Mouse (Mus musculus): ENCODE results near the gene Traf7. TPM values are rescaled to one million over a fixed set of nuclear protein-coding genes. Genes with fewer than 3 reads are reported as not detected.
A peak's percentile ranks its signal among the peaks of the same experiment; 100 is the strongest.

Traf7 gene
- total and polyA plus RNA-seq, 3 experiments, result 109 to 176 (median 122) TPM

DNA sequence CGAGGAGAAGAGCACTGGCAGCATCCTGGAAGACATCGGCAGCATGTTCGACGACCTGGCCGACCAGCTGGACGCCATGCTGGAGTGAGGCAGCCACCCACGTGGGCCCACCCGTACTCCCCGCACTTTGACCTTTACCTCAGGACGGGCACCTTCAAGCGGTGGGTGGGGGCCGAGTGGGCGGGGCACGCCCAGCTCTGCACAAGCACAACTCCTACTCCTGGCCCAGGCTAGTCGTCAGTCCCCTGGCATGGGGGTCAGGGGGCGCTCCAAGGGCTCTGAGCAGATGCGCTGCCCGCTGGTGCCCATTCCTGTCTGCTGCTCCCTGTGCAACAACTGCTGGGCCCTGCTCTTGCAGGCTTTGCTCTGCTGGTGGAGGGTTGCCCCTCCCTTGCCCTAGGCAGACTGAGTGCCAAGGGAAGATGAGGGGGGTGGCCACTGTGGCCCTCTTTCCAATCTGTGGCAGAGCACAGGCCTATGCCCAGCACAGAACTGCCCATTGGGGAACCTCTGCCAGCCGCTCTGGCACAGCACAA lies 20.5 kb downstream of the Traf7 start:
- no peaks in the 10 kb centered on the region for H3K79me2 ChIP-seq (replicated peaks; ENCODE audit: control insufficient read depth, extremely low read depth, insufficient read depth, poor library complexity, severe bottlenecking)
- H3K27ac ChIP-seq (ENCODE audit: insufficient read depth, low read depth), result no peak overlapping the region
- no peak overlapping the region for H3K9ac ChIP-seq (ENCODE audit: insufficient read depth, low read depth)
- H3K9me3 ChIP-seq (replicated peaks; ENCODE audit: low read length), result no peaks in the 10 kb centered on the region
- H3K4me1 ChIP-seq (ENCODE audit: control insufficient read depth in 1 of 2, insufficient read depth in 2 of 2), result no peaks in the 10 kb centered on the region
- DNase-seq (ENCODE audit: extremely low read depth), result no peak
- in situ Hi-C loops (cut with MboI; ENCODE audit: low pct_ligation_motif_present, low pct_unique_long_range_greater_than_20kb, low sequenced_read_pairs) (no loop called here), dilution Hi-C loops (cut with MboI; ENCODE audit: extremely low pct_ligation_motif_present, extremely low pct_unique_long_range_greater_than_20kb, low sequenced_read_pairs) (no loop called here)
- peaks cover 71 to 93% of the 10 kb centered on the region in 2 experiments for H3K36me3 ChIP-seq (replicated peaks in 1 of 2; ENCODE audit: control insufficient read depth in 1 of 2, insufficient read depth in 1 of 2, low read length in 1 of 2)
- no peak overlapping the region for H3K4me3 ChIP-seq (replicated peaks in 1 of 3; ENCODE audit: low read depth in 2 of 3, low read length in 2 of 3, poor library complexity in 1 of 3)
- no peak overlapping the region for H3K4me2 ChIP-seq (ENCODE audit: insufficient read depth, low read depth, poor library complexity, severe bottlenecking)
- TF ChIP-seq MEF2A (IDR thresholded peaks at IDR 0.05; ENCODE audit: borderline replicate concordance, low read depth, low read length) (no peak), USF1 (IDR thresholded peaks at IDR 0.05; ENCODE audit: low read depth, low read length) (no peak), TCF12 (IDR thresholded peaks at IDR 0.05; ENCODE audit: low read depth, low read length) (no peak), JUN (IDR thresholded peaks at IDR 0.05; ENCODE audit: insufficient read depth, low read depth, low read length) (no peak), POLR2A (IDR thresholded peaks at IDR 0.05; ENCODE audit: low read depth, low read length) (0 out of 2 replicates have a peak, but pooled peaks have one; percentile 2)
- H3K27me3 ChIP-seq (replicated peaks), result no peaks in the 10 kb centered on the region

DNA sequence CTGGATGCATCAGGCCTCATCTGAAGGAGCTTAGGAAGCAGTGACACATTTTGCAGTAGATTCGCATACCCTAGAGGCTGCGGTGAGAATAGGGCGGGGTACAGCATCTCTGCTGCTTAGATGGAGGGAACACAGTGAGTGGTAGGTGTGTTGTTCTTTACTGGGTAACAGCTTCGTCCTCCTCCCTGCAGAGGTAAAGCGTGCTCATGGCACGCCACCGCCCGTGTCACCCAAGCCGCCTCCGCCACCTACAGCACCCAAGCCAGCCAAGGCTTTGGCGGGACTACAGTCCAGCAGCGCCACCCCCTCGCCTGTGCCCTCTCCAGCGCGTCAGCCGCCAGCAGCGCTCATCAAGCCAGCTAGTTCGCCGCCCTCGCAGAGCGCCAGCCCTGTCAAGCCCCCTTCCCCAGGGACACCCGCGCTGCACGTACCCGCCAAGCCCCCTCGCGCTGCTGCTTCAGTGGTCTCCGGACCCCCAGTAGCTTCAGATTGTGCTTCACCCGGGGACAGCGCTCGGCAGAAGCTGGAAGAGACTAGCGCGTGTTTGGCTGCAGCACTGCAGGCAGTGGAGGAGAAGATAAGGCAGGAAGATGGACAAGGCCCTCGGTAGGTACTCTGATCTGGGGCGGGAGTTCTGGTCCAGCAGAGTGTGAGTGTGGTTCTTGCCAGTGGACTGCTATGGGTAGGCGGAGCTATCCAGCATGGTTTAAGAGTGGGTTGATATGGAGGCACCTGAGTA lies 21.2 kb downstream of the Traf7 start:
- dilution Hi-C loops (cut with MboI; ENCODE audit: extremely low pct_ligation_motif_present, extremely low pct_unique_long_range_greater_than_20kb, low sequenced_read_pairs), result no loop called here
- TF ChIP-seq POLR2A (IDR thresholded peaks at IDR 0.05; ENCODE audit: low read depth, low read length), result 0 out of 2 replicates have a peak, but pooled peaks have one; percentile 6
- TF ChIP-seq TBP (conservative IDR thresholded peaks at IDR 0.05; ENCODE audit: low read depth, low read length), result no peak
- H3K27me3 ChIP-seq (replicated peaks), result no peaks in the 10 kb centered on the region

DNA sequence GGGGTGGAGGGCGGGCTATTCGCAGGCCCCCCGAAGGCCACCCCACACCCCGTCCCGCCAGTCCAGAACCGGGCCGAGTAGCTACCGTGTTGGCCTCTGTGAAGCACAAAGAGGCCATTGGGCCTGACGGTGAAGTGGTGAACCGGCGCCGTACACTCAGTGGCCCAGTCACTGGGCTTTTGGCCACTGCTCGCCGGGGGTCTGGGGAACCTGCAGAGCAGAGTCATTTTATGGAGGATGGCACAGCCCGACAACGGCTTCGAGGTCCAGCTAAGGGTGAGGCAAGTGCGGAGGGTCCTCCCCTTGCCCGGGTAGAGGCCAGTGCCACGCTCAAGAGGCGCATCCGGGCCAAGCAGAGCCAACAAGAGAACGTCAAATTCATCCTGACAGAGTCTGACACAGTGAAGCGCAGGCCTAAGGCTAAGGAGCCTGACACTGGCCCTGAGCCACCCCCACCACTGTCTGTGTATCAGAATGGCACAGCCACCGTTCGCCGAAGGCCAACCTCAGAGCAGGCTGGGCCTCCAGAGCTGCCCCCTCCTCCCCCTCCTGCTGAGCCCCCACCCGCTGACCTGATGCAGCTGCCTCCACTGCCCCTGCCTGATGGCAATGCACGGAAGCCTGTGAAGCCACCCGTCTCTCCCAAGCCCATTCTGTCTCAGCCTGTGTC lies 22.3 kb downstream of the Traf7 start:
- Histone ChIP-seq H3K36me3 (replicated peaks in 1 of 2; ENCODE audit: control insufficient read depth in 1 of 2, insufficient read depth in 1 of 2, low read length in 1 of 2) (peaks cover 54 to 76% of the 10 kb centered on the region in 2 experiments), H3K4me1 (ENCODE audit: control insufficient read depth in 1 of 2, insufficient read depth in 2 of 2) (no peaks in the 10 kb centered on the region), H3K4me3 (replicated peaks in 1 of 3; ENCODE audit: low read depth in 2 of 3, low read length in 2 of 3, poor library complexity in 1 of 3) (no peak overlapping the region), H3K9me3 (replicated peaks; ENCODE audit: low read length) (no peaks in the 10 kb centered on the region), H3K79me2 (replicated peaks; ENCODE audit: control insufficient read depth, extremely low read depth, insufficient read depth, poor library complexity, severe bottlenecking) (no peaks in the 10 kb centered on the region), H3K4me2 (ENCODE audit: insufficient read depth, low read depth, poor library complexity, severe bottlenecking) (no peak overlapping the region), H3K9ac (ENCODE audit: insufficient read depth, low read depth) (no peak overlapping the region), H3K27ac (ENCODE audit: insufficient read depth, low read depth) (no peak overlapping the region), H3K27me3 (replicated peaks) (peaks cover 2% of the 10 kb centered on the region)
- in situ Hi-C loops (cut with MboI; ENCODE audit: low pct_ligation_motif_present, low pct_unique_long_range_greater_than_20kb, low sequenced_read_pairs) (no loop called here), dilution Hi-C loops (cut with MboI; ENCODE audit: extremely low pct_ligation_motif_present, extremely low pct_unique_long_range_greater_than_20kb, low sequenced_read_pairs) (no loop called here)
- no peak for DNase-seq (ENCODE audit: extremely low read depth)
- no peak for TF ChIP-seq USF2 (conservative IDR thresholded peaks at IDR 0.05; ENCODE audit: low read depth, low read length)
- no peak for TF ChIP-seq ZC3H11A (IDR thresholded peaks at IDR 0.05; ENCODE audit: low read depth, low read length)
- no peak for TF ChIP-seq CTCF (conservative IDR thresholded peaks at IDR 0.05 in 1 of 2, IDR thresholded peaks at IDR 0.05 in 1 of 2; ENCODE audit: low read depth in 2 of 2, low read length in 2 of 2)
- no peak for TF ChIP-seq ELF1 (IDR thresholded peaks at IDR 0.05; ENCODE audit: low read depth, low read length)
- no peak for TF ChIP-seq RAD21 (IDR thresholded peaks at IDR 0.05; ENCODE audit: low read depth, low read length)
- no peak for TF ChIP-seq IRF4 (IDR thresholded peaks at IDR 0.05; ENCODE audit: low read depth, low read length)
- TF ChIP-seq USF1 (IDR thresholded peaks at IDR 0.05; ENCODE audit: low read depth, low read length), result no peak
- no peak for TF ChIP-seq ETS1 (conservative IDR thresholded peaks at IDR 0.05; ENCODE audit: low read depth, low read length)
- TF ChIP-seq JUND (conservative IDR thresholded peaks at IDR 0.05; ENCODE audit: low read depth, low read length), result no peak
- no peak for TF ChIP-seq MYC (IDR thresholded peaks at IDR 0.05; ENCODE audit: low read depth, low read length)
- TF ChIP-seq POLR2A (IDR thresholded peaks at IDR 0.05; ENCODE audit: low read depth, low read length), result no peak
- no peak for TF ChIP-seq SIN3A (IDR thresholded peaks at IDR 0.05; ENCODE audit: low read length)
- TF ChIP-seq ZMIZ1 (IDR thresholded peaks at IDR 0.05; ENCODE audit: low read depth, low read length), result no peak

More for the DNA sequence above, 21.2 kb downstream of the Traf7 start:
- Histone ChIP-seq H3K36me3 (replicated peaks in 1 of 2; ENCODE audit: control insufficient read depth in 1 of 2, insufficient read depth in 1 of 2, low read length in 1 of 2) (peaks cover 64 to 86% of the 10 kb centered on the region in 2 experiments), H3K4me2 (ENCODE audit: insufficient read depth, low read depth, poor library complexity, severe bottlenecking) (no peak overlapping the region), H3K4me1 (ENCODE audit: control insufficient read depth in 1 of 2, insufficient read depth in 2 of 2) (no peaks in the 10 kb centered on the region), H3K9ac (ENCODE audit: insufficient read depth, low read depth) (no peak overlapping the region), H3K4me3 (replicated peaks in 1 of 3; ENCODE audit: low read depth in 2 of 3, low read length in 2 of 3, poor library complexity in 1 of 3) (no peak overlapping the region), H3K79me2 (replicated peaks; ENCODE audit: control insufficient read depth, extremely low read depth, insufficient read depth, poor library complexity, severe bottlenecking) (no peaks in the 10 kb centered on the region), H3K27ac (ENCODE audit: insufficient read depth, low read depth) (no peak overlapping the region), H3K9me3 (replicated peaks; ENCODE audit: low read length) (no peaks in the 10 kb centered on the region)
- no peak for DNase-seq (ENCODE audit: extremely low read depth)
- in situ Hi-C loops (cut with MboI; ENCODE audit: low pct_ligation_motif_present, low pct_unique_long_range_greater_than_20kb, low sequenced_read_pairs), result no loop called here
